Mouse (Mus musculus) MEL (cell line): ENCODE data around the gene Gls. TPM values are rescaled to one million over a fixed set of nuclear protein-coding genes. Genes with fewer than 3 reads are reported as not detected.

Source experiments
- DNase-seq: peaks from one replicate; pipeline ENCODE4 v3.0.0; 2011; ENCODE audit warnings: low read depth, low spot score
- H3K27ac ChIP-seq: 2 replicates; pipeline ENCODE4 v1.5.1; 2012; ENCODE audit warnings: low read depth, mild to moderate bottlenecking, control low read depth, low read length, moderate library complexity; ENCODE audit not compliant: control insufficient read depth
- H3K27me3 ChIP-seq, 2 experiments: fragments of 150-350 bp in 1 of 2; sonication (generic) in 1 of 2; 2 replicates each; pipeline ENCODE4 v1.6.1; 2012; ENCODE audit warnings: low read length in 2 of 2, mild to moderate bottlenecking in 2 of 2, improper control_type of control experiment in 1 of 2, moderate library complexity in 1 of 2; ENCODE audit not compliant: insufficient read depth in 2 of 2, control insufficient read depth in 1 of 2
- H3K36me3 ChIP-seq, 2 experiments: 2 replicates each; pipeline ENCODE4 v1.6.1; 2012 to 2014; ENCODE audit warnings: low read length in 2 of 2, improper control_type of control experiment in 1 of 2, inconsistent platforms in 1 of 2, mild to moderate bottlenecking in 1 of 2; ENCODE audit not compliant: insufficient read depth in 2 of 2, control insufficient read depth in 1 of 2
- H3K4me1 ChIP-seq, 2 experiments: fragments of 150-350 bp in 1 of 2; sonication (generic) in 1 of 2; 2 replicates each; pipeline ENCODE4 v1.6.1; 2012; ENCODE audit warnings: low read length in 2 of 2, improper control_type of control experiment in 1 of 2, mild to moderate bottlenecking in 1 of 2; ENCODE audit not compliant: insufficient read depth in 2 of 2, control insufficient read depth in 1 of 2
- H3K4me3 ChIP-seq, 2 experiments: fragments of 150-350 bp in 1 of 2; sonication (generic) in 1 of 2; 2 replicates each; pipeline ENCODE4 v1.5.1; 2012; ENCODE audit warnings: low read depth in 2 of 2, low read length in 2 of 2, mild to moderate bottlenecking in 2 of 2, moderate library complexity in 2 of 2, control low read depth in 1 of 2, improper control_type of control experiment in 1 of 2; ENCODE audit not compliant: control insufficient read depth in 1 of 2, insufficient read depth in 1 of 2
- H3K79me2 ChIP-seq: 2 replicates; pipeline ENCODE4 v1.6.1; 2012; ENCODE audit warnings: mild to moderate bottlenecking, low read length, moderate library complexity; ENCODE audit not compliant: control insufficient read depth, poor library complexity, insufficient read depth
- H3K9ac ChIP-seq: 2 replicates; pipeline ENCODE4 v1.6.1; 2012; ENCODE audit warnings: low read depth, mild to moderate bottlenecking, control low read depth, low read length, moderate library complexity; ENCODE audit not compliant: control insufficient read depth, poor library complexity, severe bottlenecking
- H3K9me3 ChIP-seq: fragments of 150-350 bp; sonication (generic); replicated peaks from 2 replicates; pipeline ENCODE4 v1.6.1; 2012; ENCODE audit warnings: mild to moderate bottlenecking, low read length, improper control_type of control experiment, moderate library complexity; ENCODE audit not compliant: insufficient read depth
- BHLHE40 ChIP-seq: IDR thresholded peaks from 2 replicates; pipeline ENCODE4 v1.6.1; 2012; ENCODE audit warnings: low read depth, mild to moderate bottlenecking, inconsistent platforms, low read length, improper control_type of control experiment, borderline replicate concordance
- CTCF ChIP-seq, 3 experiments: IDR thresholded peaks in 2 of 3; conservative IDR thresholded peaks in 1 of 3; 2 replicates each; pipeline ENCODE4 v1.5.1; 2011 to 2012; ENCODE audit warnings: low read length in 3 of 3, low read depth in 2 of 3, mild to moderate bottlenecking in 2 of 3, improper control_type of control experiment in 1 of 3, inconsistent platforms in 1 of 3, mixed read lengths in 1 of 3, moderate library complexity in 1 of 3; ENCODE audit not compliant: control insufficient read depth in 1 of 3, insufficient read depth in 1 of 3, poor library complexity in 1 of 3, severe bottlenecking in 1 of 3
- E2F4 ChIP-seq: IDR thresholded peaks from 2 replicates; pipeline ENCODE4 v1.6.1; 2011; ENCODE audit warnings: low read depth, low read length, improper control_type of control experiment, borderline replicate concordance
- ELF1 ChIP-seq: IDR thresholded peaks from 2 replicates; pipeline ENCODE4 v1.6.1; 2014; ENCODE audit warnings: low read depth, mild to moderate bottlenecking, inconsistent platforms, low read length, improper control_type of control experiment, moderate library complexity
- ETS1 ChIP-seq: IDR thresholded peaks from 2 replicates; pipeline ENCODE4 v1.6.1; 2012; ENCODE audit warnings: low read depth, mild to moderate bottlenecking, inconsistent platforms, low read length, improper control_type of control experiment, moderate library complexity
- HCFC1 ChIP-seq: IDR thresholded peaks from 2 replicates; pipeline ENCODE4 v1.6.1; 2012; ENCODE audit warnings: low read depth, mild to moderate bottlenecking, inconsistent platforms, low read length, improper control_type of control experiment, moderate library complexity
- JUND ChIP-seq: IDR thresholded peaks from 2 replicates; pipeline ENCODE4 v1.6.1; 2011; ENCODE audit warnings: low read depth, mild to moderate bottlenecking, improper control_type of control experiment, low read length
- MAFK ChIP-seq: IDR thresholded peaks from 2 replicates; pipeline ENCODE4 v1.6.1; 2011; ENCODE audit warnings: low read depth, mild to moderate bottlenecking, low read length, improper control_type of control experiment, borderline replicate concordance
- MXI1 ChIP-seq: IDR thresholded peaks from 2 replicates; pipeline ENCODE4 v1.6.1; 2011; ENCODE audit warnings: mild to moderate bottlenecking, low read depth, low read length, improper control_type of control experiment
- MYC ChIP-seq: IDR thresholded peaks from 2 replicates; pipeline ENCODE4 v1.6.1; 2011; ENCODE audit warnings: low read depth, mild to moderate bottlenecking, low read length, improper control_type of control experiment, moderate library complexity
- POLR2A ChIP-seq, 2 experiments: IDR thresholded peaks; 2 replicates each; pipeline ENCODE4 v1.6.1; 2011 to 2012; ENCODE audit warnings: low read length in 2 of 2, mild to moderate bottlenecking in 2 of 2, control low read depth in 1 of 2, improper control_type of control experiment in 1 of 2, low read depth in 1 of 2, moderate library complexity in 1 of 2; ENCODE audit not compliant: control insufficient read depth in 1 of 2, insufficient read depth in 1 of 2, poor library complexity in 1 of 2
- POLR2AphosphoS2 ChIP-seq: IDR thresholded peaks from 2 replicates; pipeline ENCODE4 v1.6.1; 2011; ENCODE audit warnings: low read length, improper control_type of control experiment
- POLR2AphosphoS5 ChIP-seq: IDR thresholded peaks from 2 replicates; pipeline ENCODE4 v1.6.1; 2012; ENCODE audit warnings: low read depth, borderline replicate concordance, mild to moderate bottlenecking, inconsistent platforms, low read length, moderate library complexity, mixed read lengths
- RAD21 ChIP-seq: IDR thresholded peaks from 2 replicates; pipeline ENCODE4 v1.6.1; 2011; ENCODE audit warnings: mild to moderate bottlenecking, low read depth, low read length, improper control_type of control experiment
- SMC3 ChIP-seq: IDR thresholded peaks from 2 replicates; pipeline ENCODE4 v1.6.1; 2011; ENCODE audit warnings: low read depth, low read length, improper control_type of control experiment
- TBP ChIP-seq: IDR thresholded peaks from 2 replicates; pipeline ENCODE4 v1.8.0; 2011; ENCODE audit warnings: low read depth, low read length, improper control_type of control experiment
- UBTF ChIP-seq: IDR thresholded peaks from 2 replicates; pipeline ENCODE4 v1.6.1; 2012; ENCODE audit warnings: low read depth, mild to moderate bottlenecking, inconsistent platforms, low read length, improper control_type of control experiment, moderate library complexity, borderline replicate concordance; ENCODE audit not compliant: insufficient read depth
- USF1 ChIP-seq: IDR thresholded peaks from 2 replicates; pipeline ENCODE4 v1.6.1; 2014; ENCODE audit warnings: low read depth, mild to moderate bottlenecking, inconsistent platforms, low read length, improper control_type of control experiment, moderate library complexity
- ZMIZ1 ChIP-seq: IDR thresholded peaks from 2 replicates; pipeline ENCODE4 v1.6.1; 2012; ENCODE audit warnings: low read depth, mild to moderate bottlenecking, inconsistent platforms, low read length, improper control_type of control experiment, moderate library complexity
- ZNF384 ChIP-seq: IDR thresholded peaks from 2 replicates; pipeline ENCODE4 v1.6.1; 2012; ENCODE audit warnings: low read depth, mild to moderate bottlenecking, inconsistent platforms, low read length, improper control_type of control experiment
- polyA plus RNA-seq, 2 experiments: library from polyadenylated mRNA; stranded (reverse) in 1 of 2; unstranded in 1 of 2; fragments of >175 nt in 1 of 2; fragments of >200 nt in 1 of 2; gene quantifications; 2 replicates each; pipeline versions ENCODE4 v1.2.1 to v1.2.4; 2012; ENCODE audit warnings: low replicate concordance in 2 of 2, low read depth in 1 of 2; ENCODE audit not compliant: insufficient read length in 2 of 2, insufficient read depth in 1 of 2, missing spikeins in 1 of 2
- total RNA-seq: library from RNA; depleted of rRNA; stranded (reverse); fragments of 300-350 nt; gene quantifications from 2 replicates; pipeline ENCODE4 v1.2.3, GENCODE M21; 2012

Gls gene
- total and polyA plus RNA-seq, 3 experiments: 57.2 to 121 (median 91.9) TPM

DNA sequence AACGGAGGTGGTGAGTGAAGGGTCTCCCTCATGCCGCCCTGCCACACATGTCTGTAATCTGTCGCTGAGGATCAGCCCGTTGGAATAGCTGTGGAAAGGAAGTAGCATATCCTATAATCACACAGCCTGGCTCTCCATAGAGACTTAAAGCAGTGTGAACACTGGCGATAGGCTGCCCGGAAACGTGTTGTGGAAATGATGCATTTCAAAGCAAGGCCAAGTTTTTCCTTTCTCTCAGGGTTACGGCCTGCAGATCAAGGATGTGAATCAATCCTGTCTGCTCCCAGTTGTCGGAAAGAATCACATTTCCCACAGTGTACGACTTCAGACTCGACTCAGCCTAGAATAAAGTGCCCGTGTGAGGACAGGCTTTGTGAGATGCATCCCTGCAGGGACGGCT lies 80.7 kb downstream of the Gls start:
- no peak overlapping the region for H3K4me3 ChIP-seq
- H3K36me3 ChIP-seq: peaks cover 3 to 8% of the 10 kb centered on the region in 2 experiments
- no peak for DNase-seq
- no peaks in the 10 kb centered on the region for H3K9me3 ChIP-seq
- H3K4me1 ChIP-seq: peaks cover 5 to 14% of the 10 kb centered on the region in 2 experiments
- no peak for TF ChIP-seq ZMIZ1
- no peak for TF ChIP-seq BHLHE40
- H3K27ac ChIP-seq: no peak overlapping the region
- no peaks in the 10 kb centered on the region for H3K79me2 ChIP-seq
- no peaks in the 10 kb centered on the region for H3K27me3 ChIP-seq
- no peak overlapping the region for H3K9ac ChIP-seq

DNA sequence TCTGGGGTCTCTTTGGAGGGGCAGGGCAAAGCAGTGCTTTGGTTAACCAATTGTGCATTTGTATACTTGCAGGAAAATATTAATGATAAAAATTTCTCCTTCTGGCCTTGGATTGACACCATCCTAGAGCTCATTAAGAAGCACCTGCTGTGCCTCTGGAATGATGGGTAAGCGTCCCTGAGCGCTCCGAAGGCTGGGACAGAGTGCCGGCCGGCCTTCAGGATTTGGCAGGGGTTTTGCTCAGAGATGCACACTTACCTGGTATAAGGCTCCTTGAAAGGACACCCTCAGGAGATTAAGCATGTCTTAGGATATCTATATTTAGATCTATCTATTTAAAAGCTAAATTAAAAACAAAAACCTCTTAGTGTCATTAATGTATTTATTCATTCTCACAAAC lies 81.9 kb downstream of the Gls start:
- TF ChIP-seq SMC3: no peak
- no peak for TF ChIP-seq ZMIZ1
- no peak for TF ChIP-seq UBTF
- no peak for TF ChIP-seq MAFK
- TF ChIP-seq ELF1: no peak
- TF ChIP-seq RAD21: no peak
- no peak for TF ChIP-seq JUND
- TF ChIP-seq POLR2AphosphoS2: no peak
- TF ChIP-seq HCFC1: no peak
- TF ChIP-seq POLR2A (IDR thresholded peaks at IDR 0.05; ENCODE audit: control insufficient read depth in 1 of 2, insufficient read depth in 1 of 2, low read depth in 1 of 2, low read length in 2 of 2, poor library complexity in 1 of 2): no peak
- TF ChIP-seq ZNF384: no peak
- TF ChIP-seq E2F4: no peak
- no peak for TF ChIP-seq USF1
- no peak for TF ChIP-seq MYC
- TF ChIP-seq POLR2AphosphoS5: no peak
- no peak for TF ChIP-seq ETS1
- TF ChIP-seq CTCF (IDR thresholded peaks at IDR 0.05 in 2 of 3, conservative IDR thresholded peaks at IDR 0.05 in 1 of 3; ENCODE audit: control insufficient read depth in 1 of 3, insufficient read depth in 1 of 3, low read depth in 2 of 3, low read length in 3 of 3, poor library complexity in 1 of 3, severe bottlenecking in 1 of 3): no peak
- no peak for TF ChIP-seq TBP
- no peak for TF ChIP-seq MXI1
- Histone ChIP-seq H3K79me2 (no peaks in the 10 kb centered on the region), H3K9ac (no peak overlapping the region), H3K36me3 (peaks cover 3 to 8% of the 10 kb centered on the region in 2 experiments), H3K4me1 (peaks cover 5 to 14% of the 10 kb centered on the region in 2 experiments), H3K27ac (no peak overlapping the region), H3K27me3 (no peaks in the 10 kb centered on the region), H3K4me3 (no peak overlapping the region), H3K9me3 (no peaks in the 10 kb centered on the region)
- DNase-seq: no peak
